Mouse (Mus musculus): ENCODE data around the gene Mcm2. TPM values are rescaled to one million over a fixed set of nuclear protein-coding genes. Genes with fewer than 3 reads are reported as not detected.
A peak's percentile ranks its signal among the peaks of the same experiment; 100 is the strongest.

The Mcm2 gene
- 148 and 183 TPM in 2 replicates for total RNA-seq (2014; fragmentation: Nextera tagmentation)
- 153 and 168 TPM in 2 replicates for total RNA-seq (2017)

- peak; percentile 61 for ATAC-seq (replicated peaks; ENCODE audit: poor library complexity, severe bottlenecking)
These were observed at the start of gene Mcm2 for GRCm38 (mm10) chr6:88898534-88899048. Gene Mcm2 (minus strand): TSS chr6:88898780.

DNA sequence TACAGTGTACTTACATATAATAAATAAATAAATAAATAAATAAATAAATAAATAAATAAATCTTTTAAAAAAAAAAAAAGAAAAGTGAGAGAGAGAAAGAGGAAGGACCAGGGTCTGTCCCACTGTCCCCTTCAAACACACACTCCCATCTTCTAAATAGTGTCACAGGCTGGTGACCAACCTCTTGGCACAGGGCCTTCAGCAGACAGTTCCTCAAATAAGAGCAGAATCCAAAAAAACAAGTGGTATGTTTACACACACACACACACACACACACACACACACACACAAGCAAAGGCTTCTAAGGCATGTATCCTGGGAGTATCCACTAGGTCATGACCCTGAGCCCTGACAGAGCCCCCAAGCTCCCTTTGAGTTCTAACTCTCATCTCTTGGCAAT, 49.2 kb upstream of the Mcm2 start:
- ATAC-seq (replicated peaks; ENCODE audit: poor library complexity, severe bottlenecking): no peak

GRCm38 (mm10) chr6:88946442-88946841, 47.9 kb upstream of the Mcm2 start:
- ATAC-seq (replicated peaks; ENCODE audit: poor library complexity, severe bottlenecking): no peak

DNA sequence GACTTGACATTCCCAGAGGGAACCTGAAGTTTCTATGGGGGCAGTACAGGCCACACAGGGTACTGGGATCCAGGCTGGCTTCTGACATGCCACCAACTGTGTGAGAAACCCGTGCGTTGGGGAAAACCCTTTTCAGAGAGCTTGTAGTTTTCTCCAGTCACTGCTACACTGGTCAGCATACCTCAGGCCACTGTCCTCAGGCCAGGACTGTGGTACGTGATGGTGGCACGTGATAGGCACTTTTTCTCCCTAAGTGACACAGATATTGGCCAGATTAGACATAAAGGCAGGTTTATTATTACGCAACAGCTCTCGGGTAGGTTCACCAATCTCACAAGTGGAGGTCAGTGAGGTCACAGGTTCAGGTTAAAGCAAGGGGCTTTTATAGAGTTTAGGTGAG, 45.1 kb upstream of the Mcm2 start:
- no peak for ATAC-seq (replicated peaks; ENCODE audit: poor library complexity, severe bottlenecking)

GRCm38 (mm10) chr6:88942595-88942994, 44.0 kb upstream of the Mcm2 start:
- no peak for ATAC-seq (replicated peaks; ENCODE audit: poor library complexity, severe bottlenecking)

GRCm38 (mm10) chr6:88941628-88942027, 43.0 kb upstream of the Mcm2 start:
- no peak for ATAC-seq (replicated peaks; ENCODE audit: poor library complexity, severe bottlenecking)

GRCm38 (mm10) chr6:88940090-88940916, 41.7 kb upstream of the Mcm2 start:
- peak; percentile 24; the same call in 1 of the 2 replicates for ATAC-seq (replicated peaks; ENCODE audit: poor library complexity, severe bottlenecking)

- ATAC-seq (replicated peaks; ENCODE audit: poor library complexity, severe bottlenecking): 0 out of 2 replicates have a peak, but pooled peaks have one; percentile 11
These were observed 40.9 kb upstream of the Mcm2 start for GRCm38 (mm10) chr6:88939281-88940089.

DNA sequence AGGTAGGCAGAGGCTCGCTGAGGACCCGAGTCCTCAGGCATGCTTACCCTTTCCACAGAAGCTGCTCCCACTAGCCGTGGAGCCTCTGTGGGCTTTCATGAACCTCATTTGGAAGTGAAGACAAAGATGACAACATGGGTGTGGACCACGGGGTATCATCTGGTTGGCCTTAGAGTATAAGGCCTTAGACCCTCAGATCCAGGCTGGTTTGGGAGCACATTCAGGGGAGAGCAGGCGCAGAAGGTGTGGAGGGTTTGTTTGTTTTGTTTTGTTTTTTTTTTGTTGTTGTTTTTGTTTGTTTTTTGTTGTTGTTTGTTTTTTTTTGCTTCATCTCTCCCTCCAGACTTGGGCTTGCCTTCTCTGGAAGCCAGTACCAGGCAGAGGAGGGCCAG, 40.1 kb upstream of the Mcm2 start:
- no peak for ATAC-seq (replicated peaks; ENCODE audit: poor library complexity, severe bottlenecking)

GRCm38 (mm10) chr6:88937971-88938663, 39.5 kb upstream of the Mcm2 start:
- no peak for ATAC-seq (replicated peaks; ENCODE audit: poor library complexity, severe bottlenecking)

DNA sequence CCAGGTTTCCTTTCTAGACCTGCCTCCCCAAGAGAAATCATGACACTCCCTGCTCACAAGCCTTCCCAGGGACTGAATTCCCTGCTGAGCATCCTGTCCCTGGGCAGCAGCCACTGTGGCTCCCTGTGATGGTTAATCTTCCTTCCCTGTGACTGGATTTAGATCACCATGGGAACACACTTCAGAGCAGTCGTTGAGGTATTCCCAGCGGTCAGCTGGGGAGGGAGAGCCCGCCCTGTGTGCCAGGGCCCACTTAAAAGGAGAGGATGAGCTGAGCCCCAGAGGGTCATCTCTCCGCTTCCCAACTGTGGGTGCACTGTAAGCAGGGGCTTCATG, 38.6 kb upstream of the Mcm2 start:
- no peak for ATAC-seq (replicated peaks; ENCODE audit: poor library complexity, severe bottlenecking)

GRCm38 (mm10) chr6:88936342-88937213, 38.0 kb upstream of the Mcm2 start:
- ATAC-seq (replicated peaks; ENCODE audit: poor library complexity, severe bottlenecking): no peak

- no peak for ATAC-seq (replicated peaks; ENCODE audit: poor library complexity, severe bottlenecking)
These were observed 37.2 kb upstream of the Mcm2 start for GRCm38 (mm10) chr6:88935735-88936276.

DNA sequence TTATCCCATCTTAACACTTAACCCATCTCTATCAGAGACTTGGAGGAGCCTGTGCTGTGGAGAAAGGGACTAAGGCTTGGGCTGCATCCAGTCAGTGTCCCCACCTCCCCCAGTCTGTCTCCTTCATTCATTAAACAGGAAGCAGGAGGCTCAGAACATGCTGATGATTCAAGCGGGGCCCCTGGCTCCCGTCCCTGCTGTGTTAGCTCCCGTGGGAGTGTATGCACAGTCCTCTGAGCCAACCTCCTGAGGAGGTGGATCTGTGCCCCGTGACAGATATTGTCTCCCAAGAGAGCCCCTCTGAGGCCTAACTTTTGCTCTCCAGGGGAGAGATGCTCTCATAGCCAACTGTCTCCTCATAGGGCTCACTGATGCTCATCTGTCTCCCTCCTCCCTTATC, 36.2 kb upstream of the Mcm2 start:
- ATAC-seq (replicated peaks; ENCODE audit: poor library complexity, severe bottlenecking): no peak

DNA sequence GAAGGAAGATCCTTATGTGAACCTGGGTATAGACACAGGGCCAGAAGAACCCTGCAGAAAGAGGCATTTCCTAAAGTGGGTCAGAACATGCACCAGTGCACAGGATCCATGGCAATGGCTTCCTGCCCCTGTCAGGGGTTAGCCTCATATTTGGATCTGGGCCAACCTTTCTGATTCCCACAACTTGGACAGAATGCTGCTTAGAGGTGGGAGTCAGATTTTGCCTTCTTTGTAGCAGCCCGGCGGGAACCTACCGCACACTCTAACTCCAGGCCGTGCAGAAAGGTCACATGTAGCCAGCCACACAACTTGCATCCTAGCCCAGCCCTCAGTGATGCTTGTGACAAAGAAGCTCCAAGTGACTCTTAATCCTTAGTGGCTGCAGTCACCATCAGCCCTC, 35.6 kb upstream of the Mcm2 start:
- ATAC-seq (replicated peaks; ENCODE audit: poor library complexity, severe bottlenecking): no peak

GRCm38 (mm10) chr6:88931449-88931848, 32.9 kb upstream of the Mcm2 start:
- no peak for ATAC-seq (replicated peaks; ENCODE audit: poor library complexity, severe bottlenecking)

GRCm38 (mm10) chr6:88930049-88930448, 31.5 kb upstream of the Mcm2 start:
- no peak for ATAC-seq (replicated peaks; ENCODE audit: poor library complexity, severe bottlenecking)

- no peak for ATAC-seq (replicated peaks; ENCODE audit: poor library complexity, severe bottlenecking)
These were observed 30.9 kb upstream of the Mcm2 start for GRCm38 (mm10) chr6:88929451-88929850.

DNA sequence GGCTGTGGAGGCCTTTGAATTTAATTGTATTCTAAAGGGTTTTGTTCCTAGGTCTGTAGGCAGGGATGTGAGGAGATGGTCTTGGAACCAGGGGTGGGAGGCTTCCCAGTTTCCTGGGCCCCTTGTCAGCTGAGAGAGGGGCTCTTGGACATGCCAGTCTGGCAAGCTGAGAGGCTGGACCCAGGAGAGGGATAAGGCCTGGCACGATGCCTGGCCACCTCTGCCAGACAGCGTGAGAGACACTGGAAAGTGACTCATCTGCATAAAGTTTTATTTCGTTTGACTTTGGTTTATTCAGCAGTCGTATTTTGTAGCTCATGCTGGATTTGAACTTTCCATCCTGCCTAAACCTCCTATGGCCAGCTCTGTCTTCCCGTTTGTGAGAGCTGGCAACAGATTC, 30.0 kb upstream of the Mcm2 start:
- ATAC-seq (replicated peaks; ENCODE audit: poor library complexity, severe bottlenecking): no peak
